Comparison of ENCODE assay signal across 23 mouse cellular contexts in the genomic region with DNA sequence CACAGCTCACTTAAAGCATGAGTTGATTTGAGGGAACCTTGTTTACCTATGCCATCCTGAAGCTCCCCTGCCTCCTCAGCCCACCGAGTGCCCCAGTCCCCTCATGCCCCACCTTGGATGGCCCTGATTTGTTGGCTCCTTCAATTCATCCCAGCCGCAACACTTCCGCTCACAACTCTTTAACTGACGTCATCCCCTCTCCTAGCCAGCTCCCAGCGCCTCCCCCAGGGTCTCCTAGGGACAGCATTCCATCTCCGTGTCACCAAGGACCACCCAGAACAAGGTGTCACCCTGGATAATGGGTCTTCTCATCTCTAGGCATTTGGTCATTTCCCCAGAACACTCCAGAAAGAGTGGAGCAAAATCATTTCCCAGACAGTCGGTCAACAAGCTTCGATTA.
A peak's percentile ranks its signal among the peaks of the same experiment; 100 is the strongest.
DNase-seq lines count a peak whose midpoint lies in the region; ATAC-seq and TF ChIP-seq lines count a peak whose summit lies in the region.
"Had no signal": no experiment of that assay in that cellular context is flagged by ENCODE, and none has a peak within 500 bp of the region (broad histone marks: within the 10 kb centered on the region; RNA-seq: fewer than 3 reads in every experiment).

No protein-coding gene starts in this region.

- no peaks in the 10 kb centered on the region for H3K9me3 ChIP-seq in hindbrain, embryonic 13.5 days
- H3K9me3 ChIP-seq in hindbrain, embryonic 11.5 days (ENCODE audit: control insufficient read depth, low read length): no peaks in the 10 kb centered on the region
- no peaks in the 10 kb centered on the region for H3K9me3 ChIP-seq in liver, postnatal 0 days (ENCODE audit: low read length)
- H3K9me3 ChIP-seq in liver, embryonic 11.5 days (ENCODE audit: control insufficient read depth, low read length): no peaks in the 10 kb centered on the region
- no peaks in the 10 kb centered on the region for H3K9me3 ChIP-seq in neural tube, embryonic 13.5 days
- H3K9me3 ChIP-seq in intestine, embryonic 15.5 days: no peaks in the 10 kb centered on the region
- H3K9me3 ChIP-seq: embryonic facial prominence, embryonic 15.5 days; forebrain, embryonic 10.5 days; heart, embryonic 12.5 days had no signal

- H3K4me2 ChIP-seq in hindbrain, embryonic 13.5 days: no peak overlapping the region
- H3K4me2 ChIP-seq in hindbrain, embryonic 11.5 days (replicated peaks; ENCODE audit: low read depth, low read length): no peak overlapping the region
- 0 out of 2 replicates have a peak overlapping the region, but pooled peaks have one; percentile 4 for H3K4me2 ChIP-seq in liver, postnatal 0 days (ENCODE audit: low read depth, low read length)
- no peak overlapping the region for H3K4me2 ChIP-seq in liver, embryonic 11.5 days
- no peak overlapping the region for H3K4me2 ChIP-seq in neural tube, embryonic 13.5 days
- no peak overlapping the region for H3K4me2 ChIP-seq in intestine, embryonic 15.5 days (replicated peaks)
- H3K4me2 ChIP-seq: embryonic facial prominence, embryonic 15.5 days; heart, embryonic 12.5 days had no signal

- H3K4me1 ChIP-seq in hindbrain, embryonic 13.5 days (replicated peaks): peaks cover 48% of the 10 kb centered on the region
- no peaks in the 10 kb centered on the region for H3K4me1 ChIP-seq in hindbrain, embryonic 11.5 days (replicated peaks; ENCODE audit: control insufficient read depth, insufficient read depth, low read length)
- peaks cover 27% of the 10 kb centered on the region for H3K4me1 ChIP-seq in liver, postnatal 0 days (ENCODE audit: insufficient read depth)
- H3K4me1 ChIP-seq in liver, embryonic 11.5 days (replicated peaks; ENCODE audit: control insufficient read depth, insufficient read depth, low read length): peaks cover 11% of the 10 kb centered on the region
- peaks cover 51% of the 10 kb centered on the region for H3K4me1 ChIP-seq in neural tube, embryonic 13.5 days (replicated peaks)
- H3K4me1 ChIP-seq in intestine, embryonic 15.5 days (replicated peaks): peaks cover 24% of the 10 kb centered on the region
- H3K4me1 ChIP-seq: embryonic facial prominence, embryonic 15.5 days had no signal

- no peak for TF ChIP-seq CTCF in liver, postnatal 0 days (IDR thresholded peaks at IDR 0.05; ENCODE audit: low read depth)

- TF ChIP-seq EP300 in liver, postnatal 0 days (IDR thresholded peaks at IDR 0.05; ENCODE audit: low read depth): no peak

- H3K4me3 ChIP-seq in hindbrain, embryonic 13.5 days: no peak overlapping the region
- H3K4me3 ChIP-seq in hindbrain, embryonic 11.5 days (ENCODE audit: low read depth, low read length): no peak overlapping the region
- no peak overlapping the region for H3K4me3 ChIP-seq in liver, postnatal 0 days (ENCODE audit: low read depth, low read length)
- no peak overlapping the region for H3K4me3 ChIP-seq in liver, embryonic 11.5 days (ENCODE audit: low read depth, low read length)
- no peak overlapping the region for H3K4me3 ChIP-seq in neural tube, embryonic 13.5 days
- no peak overlapping the region for H3K4me3 ChIP-seq in intestine, embryonic 15.5 days (replicated peaks)
- H3K4me3 ChIP-seq: embryonic facial prominence, embryonic 15.5 days; erythroblast, embryonic 14.5 days; forebrain, embryonic 10.5 days; gastrocnemius, adult 2 months; heart, embryonic 12.5 days had no signal

- H3K9ac ChIP-seq in hindbrain, embryonic 13.5 days: no peak overlapping the region
- no peak overlapping the region for H3K9ac ChIP-seq in hindbrain, embryonic 11.5 days (ENCODE audit: low read depth, low read length)
- no peak overlapping the region for H3K9ac ChIP-seq in liver, postnatal 0 days (replicated peaks)
- no peak overlapping the region for H3K9ac ChIP-seq in liver, embryonic 11.5 days (ENCODE audit: low read depth, low read length)
- no peak overlapping the region for H3K9ac ChIP-seq in neural tube, embryonic 13.5 days
- no peak overlapping the region for H3K9ac ChIP-seq in intestine, embryonic 15.5 days
- H3K9ac ChIP-seq: embryonic facial prominence, embryonic 15.5 days; heart, embryonic 12.5 days had no signal

- ATAC-seq in hindbrain, embryonic 13.5 days (ENCODE audit: low FRiP score): no peak
- ATAC-seq in hindbrain, embryonic 11.5 days (ENCODE audit: low FRiP score): no peak
- ATAC-seq in liver, postnatal 0 days: 0 out of 2 replicates have a peak, but pooled peaks have one; percentile 4
- ATAC-seq in liver, embryonic 11.5 days (replicated peaks; ENCODE audit: low FRiP score): no peak
- no peak for ATAC-seq in neural tube, embryonic 13.5 days (ENCODE audit: low read depth)
- no peak for ATAC-seq in intestine, embryonic 15.5 days
- ATAC-seq: CD4-positive, CD25-positive, alpha-beta regulatory T cell, adult 4 months; forebrain, embryonic 14.5 days had no signal

- no peaks in the 10 kb centered on the region for H3K36me3 ChIP-seq in hindbrain, embryonic 13.5 days
- no peaks in the 10 kb centered on the region for H3K36me3 ChIP-seq in hindbrain, embryonic 11.5 days (ENCODE audit: control insufficient read depth, insufficient read depth, low read length)
- no peaks in the 10 kb centered on the region for H3K36me3 ChIP-seq in liver, postnatal 0 days (replicated peaks; ENCODE audit: insufficient read depth, low read length)
- no peaks in the 10 kb centered on the region for H3K36me3 ChIP-seq in liver, embryonic 11.5 days (ENCODE audit: control insufficient read depth, insufficient read depth, low read length)
- H3K36me3 ChIP-seq in neural tube, embryonic 13.5 days: no peaks in the 10 kb centered on the region
- no peaks in the 10 kb centered on the region for H3K36me3 ChIP-seq in intestine, embryonic 15.5 days
- H3K36me3 ChIP-seq: embryonic facial prominence, embryonic 15.5 days; forebrain, embryonic 10.5 days; G1E; heart, embryonic 12.5 days had no signal

- WGBS in hindbrain, embryonic 13.5 days: 75% methylated on average over 8 of the region's 8 CpGs
- WGBS in hindbrain, embryonic 11.5 days: 75% methylated on average over 8 of the region's 8 CpGs
- 58% methylated on average over 8 of the region's 8 CpGs for WGBS in liver, postnatal 0 days (ENCODE audit: insufficient replicate concordance)
- 58% methylated on average over 8 of the region's 8 CpGs for WGBS in liver, embryonic 11.5 days
- WGBS in neural tube, embryonic 13.5 days: 80% methylated on average over 8 of the region's 8 CpGs
- 60% methylated on average over 8 of the region's 8 CpGs for WGBS in intestine, embryonic 15.5 days

- no peaks in the 10 kb centered on the region for H3K27me3 ChIP-seq in hindbrain, embryonic 13.5 days
- H3K27me3 ChIP-seq in hindbrain, embryonic 11.5 days (ENCODE audit: control insufficient read depth, insufficient read depth, low read length): no peaks in the 10 kb centered on the region
- no peaks in the 10 kb centered on the region for H3K27me3 ChIP-seq in liver, postnatal 0 days (ENCODE audit: insufficient read depth, low read length)
- H3K27me3 ChIP-seq in liver, embryonic 11.5 days (replicated peaks; ENCODE audit: control insufficient read depth, insufficient read depth, low read length): no peaks in the 10 kb centered on the region
- H3K27me3 ChIP-seq in neural tube, embryonic 13.5 days: no peaks in the 10 kb centered on the region
- H3K27me3 ChIP-seq in intestine, embryonic 15.5 days (replicated peaks): no peaks in the 10 kb centered on the region

- H3K27ac ChIP-seq in hindbrain, embryonic 13.5 days: peak overlapping the region; percentile 77
- no peak overlapping the region for H3K27ac ChIP-seq in hindbrain, embryonic 11.5 days (ENCODE audit: low read depth, low read length)
- peak overlapping the region; percentile 55; the same call in 1 of the 2 replicates for H3K27ac ChIP-seq in liver, postnatal 0 days (ENCODE audit: low read depth)
- H3K27ac ChIP-seq in liver, embryonic 11.5 days (ENCODE audit: low read depth, low read length): no peak overlapping the region
- H3K27ac ChIP-seq in neural tube, embryonic 13.5 days (replicated peaks): peak overlapping the region; percentile 81
- H3K27ac ChIP-seq in intestine, embryonic 15.5 days: no peak overlapping the region
- H3K27ac ChIP-seq: embryonic facial prominence, embryonic 15.5 days; forebrain, embryonic 10.5 days; gastrocnemius, adult 2 months had no signal

- no peak for DNase-seq in hindbrain, embryonic 11.5 days (ENCODE audit: low spot score)
- DNase-seq in liver, postnatal 0 days: peak; percentile 49
- DNase-seq in liver, embryonic 11.5 days (ENCODE audit: low spot score): no peak
- DNase-seq in neural tube, embryonic 10.5 days (ENCODE audit: extremely low spot score, low spot score): no peak
- DNase-seq: adrenal gland, adult 8-10 months; adrenal gland, postnatal 36 days; B cell, adult 2 months; cerebellum, adult 11 months; cerebellum, adult 8-10 months; cerebellum, postnatal 14 days; embryo, embryonic 11 days; gastrocnemius, adult 2 months; gastrocnemius, postnatal 25 days had no signal

Comparison
In these comparisons a context has a peak if more than half of its experiments do, and no peak if none do; other contexts are left out.
1. H3K27ac ChIP-seq: peak in hindbrain, embryonic 13.5 days (single experiment), liver, postnatal 0 days (single experiment) and neural tube, embryonic 13.5 days (single experiment); none in hindbrain, embryonic 11.5 days (single experiment), liver, embryonic 11.5 days (single experiment) and intestine, embryonic 15.5 days (single experiment).